Mouse (Mus musculus) neural tube, embryonic 13.5 days (tissue): ENCODE data around the gene Spaar. TPM values are rescaled to one million over a fixed set of nuclear protein-coding genes. Genes with fewer than 3 reads are reported as not detected.
"Not testable (repeated sequence)": the region's sequence is repeated elsewhere in the genome, so short reads cannot be mapped to it uniquely, and the experiment has no call there.

Source experiments
- ATAC-seq: fragments of 200-750 bp; cut with Nextera tagmentation; 2 replicates; pipeline ENCODE4 v1.8.0; 2017; ENCODE audit warnings: low read depth, mild to moderate bottlenecking, moderate TSS enrichment, moderate library complexity
- H3K27ac ChIP-seq: fragments of 300-500 bp; sonication (generic); replicated peaks from 2 replicates; pipeline ENCODE4 v1.5.1; 2015; ENCODE audit warnings: moderate library complexity, mild to moderate bottlenecking, inconsistent platforms
- H3K27me3 ChIP-seq: fragments of 300-500 bp; sonication (generic); 2 replicates; pipeline ENCODE4 v1.6.1; 2015; ENCODE audit warnings: mild to moderate bottlenecking, inconsistent platforms
- H3K36me3 ChIP-seq: fragments of 300-500 bp; sonication (generic); 2 replicates; pipeline ENCODE4 v1.6.1; 2015; ENCODE audit warnings: mild to moderate bottlenecking, inconsistent platforms
- H3K4me1 ChIP-seq: fragments of 300-500 bp; sonication (generic); replicated peaks from 2 replicates; pipeline ENCODE4 v1.6.1; 2015; ENCODE audit warnings: inconsistent platforms
- H3K4me2 ChIP-seq: fragments of 300-500 bp; sonication (generic); 2 replicates; pipeline ENCODE4 v1.6.1; 2015; ENCODE audit warnings: inconsistent platforms, mild to moderate bottlenecking, moderate library complexity
- H3K4me3 ChIP-seq: fragments of 300-500 bp; sonication (generic); 2 replicates; pipeline ENCODE4 v1.5.1; 2015; ENCODE audit warnings: mild to moderate bottlenecking, inconsistent platforms
- H3K9ac ChIP-seq: fragments of 300-500 bp; sonication (generic); 2 replicates; pipeline ENCODE4 v1.6.1; 2015; ENCODE audit warnings: moderate library complexity, mild to moderate bottlenecking, inconsistent platforms
- H3K9me3 ChIP-seq: fragments of 300-500 bp; sonication (generic); 2 replicates; pipeline ENCODE4 v1.6.1; 2016; ENCODE audit warnings: inconsistent platforms
- WGBS: fragments of 180-500 bp; shearing (Covaris S2); methylation state at CpG from one replicate; pipeline ENCODE4 v1.1.7; 2015; 5-methylcytosine and 5-hydroxymethylcytosine counted together
- polyA plus RNA-seq: library from polyadenylated mRNA; unstranded; fragments of >200 nt; fragmentation: Nextera tagmentation; extraction: Ambion mirVana; gene quantifications from 2 replicates; pipeline ENCODE4 v1.2.1, GENCODE M21; 2015

The Spaar gene
- polyA plus RNA-seq, 1 experiment from 2014 or later, result not detected

GRCm38 (mm10) chr4:43763410-43763809 is 33.6 kb downstream of the Spaar start:
- no peaks in the 10 kb centered on the region for H3K4me1 ChIP-seq
- H3K4me2 ChIP-seq, result no peak overlapping the region
- WGBS, result 27% methylated on average over 7 of the region's 7 CpGs
- ATAC-seq, result no peak
- H3K9me3 ChIP-seq, result no peaks in the 10 kb centered on the region
- no peak overlapping the region for H3K4me3 ChIP-seq
- no peak overlapping the region for H3K9ac ChIP-seq
- H3K27ac ChIP-seq, result no peak overlapping the region
- no peaks in the 10 kb centered on the region for H3K27me3 ChIP-seq
- no peaks in the 10 kb centered on the region for H3K36me3 ChIP-seq

DNA sequence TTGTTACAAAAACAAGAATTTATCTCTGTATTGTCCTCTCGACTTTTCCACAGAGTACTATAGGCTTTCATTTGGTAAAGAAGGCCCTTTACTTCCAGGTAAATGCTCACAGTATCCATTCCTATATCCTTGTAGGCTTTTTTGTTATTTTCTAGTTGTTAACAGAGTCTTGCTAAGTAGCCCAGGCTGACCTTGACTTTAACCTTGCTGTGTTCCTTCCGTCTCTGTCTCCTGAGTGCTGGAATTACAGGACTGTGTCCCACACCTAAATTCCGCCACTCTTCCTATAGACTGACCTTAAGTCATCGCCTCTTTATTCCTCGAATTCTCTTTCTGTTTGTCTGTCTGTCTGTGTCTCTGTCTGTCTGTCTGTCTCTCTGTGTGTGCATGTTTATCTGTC is 38.5 kb downstream of the Spaar start:
- ATAC-seq, result no peak

GRCm38 (mm10) chr4:43769374-43769773 is 39.5 kb downstream of the Spaar start:
- Histone ChIP-seq H3K36me3 (no peaks in the 10 kb centered on the region), H3K27ac (no peak overlapping the region), H3K4me2 (no peak overlapping the region), H3K4me3 (no peak overlapping the region), H3K4me1 (no peaks in the 10 kb centered on the region), H3K9ac (no peak overlapping the region), H3K9me3 (no peaks in the 10 kb centered on the region), H3K27me3 (no peaks in the 10 kb centered on the region)
- WGBS, result 100% methylated on average over 2 of the region's 2 CpGs
- ATAC-seq, result no peak

More for the DNA sequence above, 38.5 kb downstream of the Spaar start:
- 84% methylated on average over 5 of the region's 5 CpGs for WGBS
- Histone ChIP-seq H3K36me3 (no peaks in the 10 kb centered on the region), H3K27me3 (no peaks in the 10 kb centered on the region), H3K4me2 (no peak overlapping the region), H3K9me3 (no peaks in the 10 kb centered on the region), H3K4me3 (no peak overlapping the region), H3K27ac (no peak overlapping the region), H3K9ac (no peak overlapping the region), H3K4me1 (no peaks in the 10 kb centered on the region)

- no peak within 1 kb of the TSS for H3K4me2 ChIP-seq
- no peak for ATAC-seq
- no peak within 1 kb of the TSS for H3K4me3 ChIP-seq
- H3K27me3 ChIP-seq, result no peaks in the 10 kb centered on the region
- H3K27ac ChIP-seq, result no peak within 1 kb of the TSS
- H3K9me3 ChIP-seq, result no peaks in the 10 kb centered on the region
- no peaks in the 10 kb centered on the region for H3K36me3 ChIP-seq
- H3K4me1 ChIP-seq, result no peaks in the 10 kb centered on the region
- 82% methylated on average over 6 of the region's 6 CpGs for WGBS
- no peak within 1 kb of the TSS for H3K9ac ChIP-seq
These were observed 41.1 kb downstream of the Spaar start, which contains the start of gene Olfr159 for GRCm38 (mm10) chr4:43770909-43771308. TSS of gene Olfr159 (minus strand) at chr4:43771009.

DNA sequence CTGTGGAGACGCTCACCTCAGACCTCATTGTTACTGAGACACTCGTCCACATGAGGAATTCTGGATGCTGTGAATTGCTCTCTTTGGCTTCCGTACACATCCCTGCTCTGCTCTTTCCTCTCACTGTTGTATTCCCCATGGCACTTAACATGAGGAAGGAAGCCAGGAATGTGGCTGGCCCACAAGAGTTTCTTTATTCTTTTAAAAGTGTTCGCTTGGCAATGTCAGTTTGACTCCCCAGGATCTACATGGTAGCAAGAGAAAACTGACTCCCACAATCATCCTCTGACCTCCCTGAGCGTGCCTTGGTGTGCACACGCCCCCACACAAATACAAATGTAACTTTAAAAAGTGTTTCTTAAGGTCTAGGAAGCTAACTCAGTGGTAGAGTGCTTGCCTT is 41.8 kb downstream of the Spaar start:
- WGBS, result 66% methylated on average over 6 of the region's 6 CpGs
- no peak for ATAC-seq

GRCm38 (mm10) chr4:43772304-43772703 is 42.5 kb downstream of the Spaar start:
- Histone ChIP-seq H3K27me3 (no peaks in the 10 kb centered on the region), H3K9ac (no peak overlapping the region), H3K36me3 (no peaks in the 10 kb centered on the region), H3K27ac (no peak overlapping the region), H3K4me1 (no peaks in the 10 kb centered on the region), H3K4me2 (no peak overlapping the region), H3K4me3 (no peak overlapping the region), H3K9me3 (no peaks in the 10 kb centered on the region)
- ATAC-seq, result no peak
- 49% methylated on average over 2 of the region's 2 CpGs for whole genome bisulfite sequencing

More for the DNA sequence above, 41.8 kb downstream of the Spaar start:
- H3K36me3 ChIP-seq, result no peaks in the 10 kb centered on the region
- no peaks in the 10 kb centered on the region for H3K27me3 ChIP-seq
- H3K27ac ChIP-seq, result no peak overlapping the region
- H3K4me1 ChIP-seq, result no peaks in the 10 kb centered on the region
- no peak overlapping the region for H3K9ac ChIP-seq
- no peak overlapping the region for H3K4me3 ChIP-seq
- no peak overlapping the region for H3K4me2 ChIP-seq
- no peaks in the 10 kb centered on the region for H3K9me3 ChIP-seq

DNA sequence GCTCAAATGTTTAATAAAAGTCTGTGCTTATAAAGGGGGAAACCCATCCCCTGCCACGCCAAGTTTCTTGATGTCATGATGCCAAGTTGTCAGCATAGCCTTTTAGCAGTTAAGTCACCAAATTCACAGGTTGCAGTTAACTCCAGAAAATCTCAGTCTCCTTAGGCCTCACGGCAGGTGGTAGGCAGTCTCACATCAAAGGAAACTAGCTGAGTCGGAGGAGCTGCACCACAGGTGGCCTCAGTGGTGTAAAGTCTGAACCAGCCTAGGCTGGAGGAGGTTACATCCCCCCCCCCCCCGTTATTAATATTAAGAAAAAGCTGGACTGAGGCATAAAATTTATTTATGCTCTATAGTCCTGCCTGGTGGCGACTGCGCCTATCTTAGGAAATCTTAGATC is 65.5 kb downstream of the Spaar start:
- Histone ChIP-seq H3K27ac (no peak overlapping the region), H3K4me2 (no peak overlapping the region)

GRCm38 (mm10) chr4:43795844-43796243 is 66.0 kb downstream of the Spaar start:
- H3K4me2 ChIP-seq, H3K36me3 ChIP-seq, ATAC-seq, H3K4me3 ChIP-seq, H3K9ac ChIP-seq, H3K4me1 ChIP-seq, H3K27me3 ChIP-seq, H3K9me3 ChIP-seq, H3K27ac ChIP-seq: not testable (repeated sequence)
- WGBS, result 89% methylated on average over 5 of the region's 5 CpGs

More for the DNA sequence above, 65.5 kb downstream of the Spaar start:
- Histone ChIP-seq H3K9ac (no peak overlapping the region), H3K4me3 (no peak overlapping the region), H3K27me3 (no peaks in the 10 kb centered on the region), H3K9me3 (0 out of 2 replicates have a peak, but pooled peaks cover 5% of the 10 kb centered on the region), H3K36me3 (no peaks in the 10 kb centered on the region), H3K4me1 (no peaks in the 10 kb centered on the region)
- 78% methylated on average over 6 of the region's 6 CpGs for WGBS
- ATAC-seq, result no peak

GRCm38 (mm10) chr4:43798936-43799335 is 69.1 kb downstream of the Spaar start:
- Histone ChIP-seq H3K9ac (no peak overlapping the region), H3K27me3 (no peaks in the 10 kb centered on the region), H3K4me2 (no peak overlapping the region), H3K4me3 (no peak overlapping the region), H3K27ac (no peak overlapping the region), H3K9me3 (peaks cover 13% of the 10 kb centered on the region; the same call in 1 of the 2 replicates), H3K36me3 (no peaks in the 10 kb centered on the region), H3K4me1 (no peaks in the 10 kb centered on the region)
- WGBS, result 56% methylated on average over 7 of the region's 7 CpGs
- ATAC-seq, result no peak

Other genes starting within 250 kb of the Spaar start
- gene Sit1, start 246.3 kb upstream of the Spaar start, polyA plus RNA-seq, result not detected in 2 replicates
- 65.5 and 73.1 TPM in 2 replicates for gene Ccdc107, start 237.1 kb upstream of the Spaar start, polyA plus RNA-seq
- gene Arhgef39, start 230.3 kb upstream of the Spaar start, polyA plus RNA-seq, result 10.0 and 10.4 TPM in 2 replicates
- gene Car9, start 223.1 kb upstream of the Spaar start, polyA plus RNA-seq, result 0.33 and 0.56 TPM in 2 replicates
- 29.0 and 77.1 TPM in 2 replicates for gene Tpm2, start 206.3 kb upstream of the Spaar start, polyA plus RNA-seq
- 88.9 and 89.1 TPM in 2 replicates for gene Creb3, start 167.7 kb upstream of the Spaar start, polyA plus RNA-seq
- 64.4 and 69.6 TPM in 2 replicates for gene Tln1, start 167.3 kb upstream of the Spaar start, polyA plus RNA-seq
- 23.9 and 28.0 TPM in 2 replicates for gene Rgp1, start 151.3 kb upstream of the Spaar start, polyA plus RNA-seq
- gene Gba2, start 151.2 kb upstream of the Spaar start, polyA plus RNA-seq, result 47.8 and 50.8 TPM in 2 replicates
- gene Msmp, start 145.5 kb upstream of the Spaar start, polyA plus RNA-seq, result 2.2 TPM in 1 of 2 replicates, not detected in the other
- 26.9 and 27.8 TPM in 2 replicates for gene Npr2, start 98.1 kb upstream of the Spaar start, polyA plus RNA-seq
- gene Spag8, start 76.4 kb upstream of the Spaar start, polyA plus RNA-seq, result 3.5 and 4.1 TPM in 2 replicates
- gene Hint2, start 73.6 kb upstream of the Spaar start, polyA plus RNA-seq, result 76.8 and 84.9 TPM in 2 replicates
- gene Tmem8b, start 61.1 kb upstream of the Spaar start, polyA plus RNA-seq, result 13.5 and 15.6 TPM in 2 replicates
- gene Fam221b, start 60.9 kb upstream of the Spaar start, polyA plus RNA-seq, result 2.4 and 2.9 TPM in 2 replicates
- not detected in 2 replicates for gene Olfr70, start 29.2 kb upstream of the Spaar start, polyA plus RNA-seq
- 0.14 TPM in 1 of 2 replicates, not detected in the other for gene Olfr71, start 19.8 kb upstream of the Spaar start, polyA plus RNA-seq
- 0.43 and 0.47 TPM in 2 replicates for gene Hrct1, start 2.8 kb upstream of the Spaar start, polyA plus RNA-seq
- not detected in 2 replicates for gene Olfr159, start 41.0 kb downstream of the Spaar start, polyA plus RNA-seq
- not detected in 2 replicates for gene Olfr156, start 93.9 kb downstream of the Spaar start, polyA plus RNA-seq
- gene Olfr157, start 110.2 kb downstream of the Spaar start, polyA plus RNA-seq, result not detected in 2 replicates
- gene Olfr155, start 121.5 kb downstream of the Spaar start, polyA plus RNA-seq, result not detected in 2 replicates
- 9.1 and 11.5 TPM in 2 replicates for gene Reck, start 145.5 kb downstream of the Spaar start, polyA plus RNA-seq
- 70.9 and 81.6 TPM in 2 replicates for gene Glipr2, start 227.4 kb downstream of the Spaar start, polyA plus RNA-seq